Mouse (Mus musculus) thymus, postnatal 25 days (tissue): ENCODE results near the gene Pter.

ENCODE experiments used
- DNase-seq: peaks from one replicate; pipeline ENCODE4 v3.0.0; 2022

Pter gene

GRCm38 (mm10) chr2:12923804-12924591, at the start of gene Pter:
Gene Pter (plus strand): TSS chr2:12924041.
- peak; percentile 73 for DNase-seq

- no peak for DNase-seq
These were observed 49.6 kb upstream of the Pter start for GRCm38 (mm10) chr2:12874232-12874631.

DNA sequence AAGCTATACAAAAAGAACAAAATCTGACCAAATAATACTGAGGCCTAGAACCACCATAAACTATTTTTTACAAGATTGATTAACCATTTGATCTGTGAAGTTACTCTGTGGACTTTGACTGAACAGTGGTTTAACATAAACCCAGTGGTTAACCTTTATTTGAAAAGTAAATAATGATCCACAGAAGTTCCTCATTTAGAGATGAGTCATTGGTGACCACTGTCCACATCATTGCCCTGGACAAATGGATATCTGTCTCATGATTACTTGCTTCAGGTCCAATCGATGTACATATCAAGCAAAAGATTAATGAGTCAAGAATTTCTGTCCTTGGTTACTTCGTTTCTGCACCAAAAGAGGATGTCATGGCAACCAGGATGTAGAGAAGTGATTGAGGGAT, 44.3 kb upstream of the Pter start:
- no peak for DNase-seq

- no peak for DNase-seq
These were observed 42.8 kb upstream of the Pter start for GRCm38 (mm10) chr2:12881009-12881408.

- DNase-seq = no peak
These were observed 40.4 kb upstream of the Pter start for GRCm38 (mm10) chr2:12883276-12883914.

- DNase-seq = no peak
These were observed 36.8 kb upstream of the Pter start for GRCm38 (mm10) chr2:12887015-12887414.

GRCm38 (mm10) chr2:12905786-12906185, 18.1 kb upstream of the Pter start:
- no peak for DNase-seq

GRCm38 (mm10) chr2:12925643-12926042, 1.8 kb downstream of the Pter start:
- DNase-seq = no peak

GRCm38 (mm10) chr2:12930338-12930737, 6.5 kb downstream of the Pter start:
- no peak for DNase-seq

DNA sequence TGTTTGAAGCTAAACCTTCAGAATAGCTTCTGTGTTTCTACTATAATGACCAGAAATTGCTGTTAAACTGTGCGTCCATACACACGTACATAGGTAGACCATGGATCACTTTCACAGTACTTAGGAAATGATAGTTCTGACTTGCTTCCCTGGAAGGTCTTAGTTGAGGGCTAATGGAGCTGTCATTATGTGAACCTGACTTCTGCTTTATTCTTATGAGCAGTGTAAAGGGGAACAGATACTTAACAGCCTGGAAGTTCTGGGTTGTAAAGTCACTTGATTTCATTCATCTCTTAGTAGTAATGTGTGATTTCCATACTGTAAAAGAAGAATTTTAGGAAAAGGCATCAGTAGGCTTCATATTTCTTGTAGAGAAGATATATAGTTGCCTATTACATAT, 10.1 kb downstream of the Pter start:
- DNase-seq = no peak

DNA sequence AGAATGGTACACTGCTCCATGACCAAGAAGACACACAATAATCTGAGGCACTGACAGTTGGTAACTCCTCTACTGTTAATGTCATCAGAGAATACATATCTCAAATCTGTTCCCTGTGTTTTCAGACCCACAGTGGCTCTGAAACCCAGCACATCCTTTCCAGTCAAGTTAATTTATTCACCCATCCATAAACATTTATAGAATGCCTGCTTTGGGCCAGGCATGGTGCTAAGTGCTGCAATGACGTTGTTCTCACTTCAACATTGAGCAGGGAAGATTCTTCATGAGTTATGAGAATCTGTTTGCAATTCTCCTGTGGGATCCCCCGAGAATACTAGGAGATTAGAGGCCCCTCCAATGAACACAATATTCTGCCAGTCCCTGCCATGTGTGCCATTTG, 11.4 kb downstream of the Pter start:
- DNase-seq = no peak

- no peak for DNase-seq
These were observed 13.8 kb downstream of the Pter start for GRCm38 (mm10) chr2:12937461-12938217.

DNA sequence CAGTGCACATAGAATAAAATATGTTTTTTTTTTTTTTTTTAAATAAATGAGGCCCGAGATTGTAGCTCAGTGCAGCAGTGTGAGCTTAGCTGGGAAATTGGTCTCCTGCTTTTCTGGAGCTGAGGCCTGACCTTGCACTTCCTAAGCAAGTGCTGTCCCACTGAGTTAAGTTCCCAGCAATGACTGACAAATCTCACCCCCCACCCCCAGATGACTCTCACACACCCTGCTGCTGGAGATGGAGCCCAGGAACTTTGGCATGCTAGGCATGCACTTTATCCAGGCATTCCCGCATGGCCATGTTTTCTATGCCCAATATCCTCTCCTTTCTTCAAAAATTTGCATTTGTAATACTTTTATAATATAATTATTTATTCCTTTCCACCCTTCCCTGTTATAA, 14.8 kb downstream of the Pter start:
- DNase-seq = no peak

GRCm38 (mm10) chr2:12956703-12957424, 33.0 kb downstream of the Pter start:
- no peak for DNase-seq

DNA sequence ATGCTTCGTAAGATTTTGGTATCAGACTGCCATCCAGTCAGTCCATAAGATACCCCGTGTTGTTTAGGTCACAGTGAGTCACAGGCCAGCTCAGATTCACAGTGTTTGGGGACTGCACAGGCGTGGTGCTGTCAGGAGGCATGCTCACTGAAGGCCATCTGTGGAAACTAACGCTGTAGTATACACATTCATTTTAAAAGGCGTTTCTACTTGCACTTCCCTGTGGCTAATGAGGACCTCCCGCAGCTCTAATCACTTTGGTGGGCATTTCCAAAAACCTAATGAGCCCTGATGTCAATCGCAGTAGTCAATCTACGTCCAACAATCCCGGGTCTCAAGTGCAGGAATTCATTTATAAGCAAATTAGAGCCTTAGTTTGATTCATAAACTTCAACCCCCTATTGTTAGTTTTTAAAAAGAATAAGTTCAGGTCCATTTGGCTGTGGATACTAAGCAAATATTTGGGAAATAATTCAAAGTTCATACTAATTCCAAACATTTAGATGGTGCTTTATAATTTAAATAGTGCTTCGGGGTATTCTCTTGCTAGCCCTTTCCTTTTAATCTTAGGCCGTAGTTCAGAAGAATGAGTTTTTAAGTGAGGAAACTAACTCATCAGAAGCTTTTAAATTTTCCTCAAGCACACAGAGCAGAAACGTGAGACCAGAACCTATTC, 46.3 kb downstream of the Pter start:
- DNase-seq = no peak

DNA sequence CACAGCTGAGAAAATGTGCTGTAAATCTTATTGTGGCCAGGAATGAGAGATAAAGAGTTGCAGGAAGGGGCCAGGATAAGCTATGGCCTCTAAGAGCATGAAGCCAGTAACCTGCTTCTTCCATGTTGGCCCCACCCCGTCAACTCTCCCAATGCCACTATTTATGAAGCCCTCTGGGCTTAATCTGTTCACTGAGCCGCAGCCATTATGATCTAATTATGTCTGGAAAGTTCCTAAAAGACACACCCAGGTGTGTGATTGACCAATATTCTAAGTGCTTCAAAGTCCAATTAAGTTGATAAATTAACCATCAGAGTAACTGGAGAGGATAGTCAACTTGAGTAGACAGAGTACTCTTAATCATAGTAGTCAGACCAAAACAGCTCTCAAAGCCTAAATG, 49.9 kb downstream of the Pter start:
- no peak for DNase-seq

DNA sequence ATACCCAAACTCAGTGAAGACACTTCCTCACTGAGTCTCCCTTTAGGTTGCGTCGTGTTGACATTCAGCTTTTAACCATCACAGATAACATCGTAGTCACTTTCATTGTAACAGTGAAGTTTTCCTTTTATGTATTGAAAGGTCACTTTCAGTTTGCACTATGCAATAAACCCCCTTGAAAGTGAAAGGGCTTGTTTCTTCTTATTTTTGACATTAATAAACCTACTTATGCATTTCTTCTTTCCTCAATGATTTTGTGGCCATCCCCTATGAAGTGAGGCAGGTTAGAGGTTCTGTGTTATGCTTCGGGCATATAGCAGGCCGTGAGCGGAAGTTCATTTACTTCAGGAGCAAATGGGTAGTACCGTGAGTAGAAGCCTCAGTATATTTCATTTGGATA, 53.5 kb downstream of the Pter start:
- DNase-seq = no peak

DNA sequence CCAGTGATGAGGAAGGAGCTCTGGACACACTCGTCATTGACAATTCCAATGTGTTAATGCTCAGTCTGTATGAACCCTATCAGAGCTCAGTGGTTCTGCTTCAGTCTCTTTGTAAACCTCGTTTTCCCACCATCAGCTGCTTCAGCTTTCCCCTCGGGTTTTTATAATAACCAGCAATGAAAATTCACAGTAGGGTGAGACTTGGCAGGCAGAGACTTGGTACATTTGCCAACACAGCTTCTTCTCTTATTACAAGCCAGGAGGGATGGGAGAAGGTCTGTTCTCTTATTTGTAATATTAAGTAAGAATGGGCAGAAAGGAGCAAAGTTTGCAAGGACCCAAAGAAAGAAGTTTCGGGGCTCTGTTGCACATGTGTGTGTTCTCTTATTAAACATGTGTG, 54.9 kb downstream of the Pter start:
- DNase-seq = no peak

GRCm38 (mm10) chr2:12984901-12985732, 61.3 kb downstream of the Pter start:
- no peak for DNase-seq

DNA sequence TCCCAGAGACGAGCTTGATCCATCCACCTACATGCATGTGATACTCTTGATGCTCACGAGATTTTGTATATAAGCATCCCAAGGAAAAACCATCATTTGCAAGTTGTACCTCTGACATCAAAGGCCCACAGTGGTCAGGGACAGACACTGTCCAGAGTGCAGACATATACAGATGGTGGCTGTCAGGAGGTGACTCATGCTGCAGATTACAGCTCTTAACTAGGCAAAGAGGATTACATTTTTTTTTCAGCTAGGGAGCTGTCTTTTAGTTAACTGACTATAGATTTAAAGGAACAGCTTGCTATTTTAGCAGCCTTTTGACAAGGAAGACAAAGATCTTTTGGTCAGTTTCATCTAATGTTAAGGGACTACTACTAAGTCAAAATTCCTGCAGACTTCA, 76.2 kb downstream of the Pter start:
- DNase-seq = no peak

DNA sequence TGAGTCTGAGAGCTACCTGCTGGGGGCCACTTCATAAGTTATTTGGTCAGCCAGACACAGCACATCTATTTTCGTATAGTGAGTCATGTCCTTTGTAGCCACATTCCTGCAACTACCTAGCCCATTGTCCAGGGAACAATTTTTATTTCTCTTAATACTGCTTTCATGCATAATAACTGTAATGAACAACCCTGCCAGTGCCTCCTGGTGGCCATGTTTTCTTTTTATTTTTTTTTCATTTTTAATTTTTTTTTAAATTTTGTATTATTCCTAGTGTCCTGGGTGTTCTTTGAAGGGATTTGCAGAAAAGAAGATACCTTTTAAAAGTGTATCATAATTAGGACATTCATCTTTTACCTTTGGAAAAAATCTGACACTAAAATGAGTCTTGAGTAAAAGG, 84.6 kb downstream of the Pter start:
- no peak for DNase-seq
